Mouse (Mus musculus) MEL (cell line): Measurements from ENCODE around the gene Tmem109.

Experiments
- CHD1 ChIP-seq: IDR thresholded peaks from 2 replicates; pipeline ENCODE4 v1.6.1; 2012; ENCODE audit warnings: low read depth, mild to moderate bottlenecking, inconsistent platforms, low read length, improper control_type of control experiment
- CTCF ChIP-seq, 3 experiments: IDR thresholded peaks in 2 of 3; conservative IDR thresholded peaks in 1 of 3; 2 replicates each; pipeline ENCODE4 v1.5.1; 2011 to 2012; ENCODE audit warnings: low read length in 3 of 3, low read depth in 2 of 3, mild to moderate bottlenecking in 2 of 3, improper control_type of control experiment in 1 of 3, inconsistent platforms in 1 of 3, mixed read lengths in 1 of 3, moderate library complexity in 1 of 3; ENCODE audit not compliant: control insufficient read depth in 1 of 3, insufficient read depth in 1 of 3, poor library complexity in 1 of 3, severe bottlenecking in 1 of 3
- EP300 ChIP-seq, 2 experiments: IDR thresholded peaks; 2 replicates each; pipeline ENCODE4 v1.6.1; 2011; ENCODE audit warnings: improper control_type of control experiment in 2 of 2, low read length in 2 of 2, low read depth in 1 of 2, mild to moderate bottlenecking in 1 of 2
- MYC ChIP-seq: IDR thresholded peaks from 2 replicates; pipeline ENCODE4 v1.6.1; 2011; ENCODE audit warnings: low read depth, mild to moderate bottlenecking, low read length, improper control_type of control experiment, moderate library complexity
- NRF1 ChIP-seq: IDR thresholded peaks from 2 replicates; pipeline ENCODE4 v1.6.1; 2014; ENCODE audit warnings: low read depth, mild to moderate bottlenecking, inconsistent platforms, low read length, improper control_type of control experiment, moderate library complexity; ENCODE audit not compliant: poor library complexity, insufficient read depth, severe bottlenecking
- POLR2A ChIP-seq, 2 experiments: IDR thresholded peaks; 2 replicates each; pipeline ENCODE4 v1.6.1; 2011 to 2012; ENCODE audit warnings: low read length in 2 of 2, mild to moderate bottlenecking in 2 of 2, control low read depth in 1 of 2, improper control_type of control experiment in 1 of 2, low read depth in 1 of 2, moderate library complexity in 1 of 2; ENCODE audit not compliant: control insufficient read depth in 1 of 2, insufficient read depth in 1 of 2, poor library complexity in 1 of 2
- POLR2AphosphoS2 ChIP-seq: IDR thresholded peaks from 2 replicates; pipeline ENCODE4 v1.6.1; 2011; ENCODE audit warnings: low read length, improper control_type of control experiment
- TAL1 ChIP-seq: IDR thresholded peaks from 2 replicates; pipeline ENCODE4 v1.6.1; 2012; ENCODE audit warnings: mild to moderate bottlenecking, inconsistent platforms, low read length, moderate library complexity, mixed read lengths
- TBP ChIP-seq: IDR thresholded peaks from 2 replicates; pipeline ENCODE4 v1.8.0; 2011; ENCODE audit warnings: low read depth, low read length, improper control_type of control experiment
- TCF12 ChIP-seq: IDR thresholded peaks from 2 replicates; pipeline ENCODE4 v1.6.1; 2014; ENCODE audit warnings: low read depth, mild to moderate bottlenecking, inconsistent platforms, low read length, improper control_type of control experiment, moderate library complexity
- ZKSCAN1 ChIP-seq: IDR thresholded peaks from 2 replicates; pipeline ENCODE4 v1.6.1; 2012; ENCODE audit warnings: low read depth, mild to moderate bottlenecking, inconsistent platforms, low read length, improper control_type of control experiment, moderate library complexity

GRCm38 (mm10) chr19:10878201-10878837, 3.5 kb downstream of the Tmem109 start:
- no peak for TF ChIP-seq TBP
- TF ChIP-seq CTCF (IDR thresholded peaks at IDR 0.05 in 2 of 3, conservative IDR thresholded peaks at IDR 0.05 in 1 of 3; ENCODE audit: control insufficient read depth in 1 of 3, insufficient read depth in 1 of 3, low read depth in 2 of 3, low read length in 3 of 3, poor library complexity in 1 of 3, severe bottlenecking in 1 of 3), result no peak
- TF ChIP-seq POLR2AphosphoS2, result no peak
- no peak for TF ChIP-seq CHD1
- TF ChIP-seq POLR2A (IDR thresholded peaks at IDR 0.05; ENCODE audit: control insufficient read depth in 1 of 2, insufficient read depth in 1 of 2, low read depth in 1 of 2, low read length in 2 of 2, poor library complexity in 1 of 2), result no peak
- no peak for TF ChIP-seq NRF1
- no peak for TF ChIP-seq TCF12
- TF ChIP-seq TAL1, result no peak
- TF ChIP-seq MYC, result no peak
- no peak for TF ChIP-seq EP300 (IDR thresholded peaks at IDR 0.05; ENCODE audit: low read depth in 1 of 2, low read length in 2 of 2)
- TF ChIP-seq ZKSCAN1, result no peak
